Mouse (Mus musculus): ENCODE data around the gene Lrrc8d.

DNA sequence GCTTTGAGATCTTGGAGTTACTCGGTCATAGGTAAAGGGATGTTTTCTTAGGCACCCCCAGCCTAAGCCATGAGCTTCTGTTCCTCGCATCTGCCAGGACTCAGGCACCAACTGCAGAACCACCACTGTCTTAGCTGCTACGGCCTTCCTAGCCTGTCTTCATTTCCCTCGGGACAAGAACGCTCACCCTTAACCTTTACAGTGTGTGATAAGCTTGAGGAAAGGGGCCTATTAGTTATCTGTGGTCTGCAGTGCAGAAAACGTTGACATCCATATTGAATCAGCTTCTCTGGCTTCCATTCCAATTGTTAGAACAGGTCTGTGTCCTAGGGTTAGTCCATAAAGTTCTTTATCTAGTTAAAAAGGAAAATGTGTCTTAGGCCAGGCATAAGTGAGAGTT lies 37.4 kb downstream of the Lrrc8d start:
- TF ChIP-seq TAL1 (IDR thresholded peaks at IDR 0.05; ENCODE audit: low read length) = no peak
- TF ChIP-seq GATA1 (IDR thresholded peaks at IDR 0.05; ENCODE audit: low read length) = no peak
